Mouse (Mus musculus): Measurements from ENCODE around the gene Lrrfip1. TPM values are rescaled to one million over a fixed set of nuclear protein-coding genes. Genes with fewer than 3 reads are reported as not detected.

Gene Lrrfip1
- polyA plus RNA-seq, 1 experiment from 2014 or later, result 88.9 TPM

- Histone ChIP-seq H3K27ac (no peak overlapping the region), H3K79me2 (ENCODE audit: inconsistent target) (no peaks in the 10 kb centered on the region), H3K36me3 (ENCODE audit: inconsistent target) (no peaks in the 10 kb centered on the region), H3K4me3 (ENCODE audit: inconsistent target) (no peak overlapping the region)
- 92% methylated on average over 4 of the region's 4 CpGs for WGBS (ENCODE audit: missing documents)
Observed at GRCm38 (mm10) chr1:91176871-91177270, 178.3 kb downstream of the Lrrfip1 start.

Other genes starting within 250 kb of the Lrrfip1 start
- gene Col6a3, start 154.8 kb upstream of the Lrrfip1 start, polyA plus RNA-seq (2018), result 0.03 to 0.40 TPM (median 0.04 TPM) in 3 replicates
- gene Mlph, start 83.7 kb upstream of the Lrrfip1 start, polyA plus RNA-seq (2018), result 0.11 to 0.16 TPM (median 0.12 TPM) in 3 replicates
- gene Prlh, start 45.6 kb upstream of the Lrrfip1 start, polyA plus RNA-seq (2018), result not detected in 3 replicates
- gene Rab17, start 29.1 kb upstream of the Lrrfip1 start, polyA plus RNA-seq (2018), result not detected in 3 replicates
- 0.10 to 0.59 TPM in 2 of 3 replicates, not detected in the other for gene Rbm44, start 146.4 kb downstream of the Lrrfip1 start, polyA plus RNA-seq (2018)
- 1.4 to 9.6 TPM (median 1.5 TPM) in 3 replicates for gene Ramp1, start 181.1 kb downstream of the Lrrfip1 start, polyA plus RNA-seq (2018)